Mouse (Mus musculus): ENCODE measurements at regions not wholly inside any gene's neighbourhood (a gene's known extent, or its start where the extent isn't known, plus 50 kb on each side); places are given as distances from the start of the nearest gene placed in this dataset.

GRCm38 (mm10) chr14:110276192-110276591, 478.8 kb downstream of the Slitrk6 start:
- no peaks in the 10 kb centered on the region for H3K4me1 ChIP-seq
- WGBS = 60% methylated on average over 1 of the region's 1 CpGs
- ATAC-seq (replicated peaks) = no peak
- H3K27me3 ChIP-seq = no peaks in the 10 kb centered on the region
- no peaks in the 10 kb centered on the region for H3K9me3 ChIP-seq
- no peak overlapping the region for H3K4me2 ChIP-seq (replicated peaks)
- no peaks in the 10 kb centered on the region for H3K36me3 ChIP-seq
- no peak overlapping the region for H3K9ac ChIP-seq (replicated peaks)
- H3K4me3 ChIP-seq = no peak overlapping the region
- H3K27ac ChIP-seq (replicated peaks) = no peak overlapping the region

- H3K27me3 ChIP-seq = no peaks in the 10 kb centered on the region
- H3K36me3 ChIP-seq = no peaks in the 10 kb centered on the region
- H3K4me2 ChIP-seq (replicated peaks) = no peak overlapping the region
- no peak overlapping the region for H3K4me3 ChIP-seq
- 62% methylated on average over 2 of the region's 2 CpGs for WGBS
- no peak overlapping the region for H3K9ac ChIP-seq (replicated peaks)
- ATAC-seq (replicated peaks) = peak; percentile 60; the same call in 1 of the 2 replicates
- no peak overlapping the region for H3K27ac ChIP-seq (replicated peaks)
- H3K4me1 ChIP-seq = no peaks in the 10 kb centered on the region
- H3K9me3 ChIP-seq = no peaks in the 10 kb centered on the region
Observed at GRCm38 (mm10) chr14:110271270-110271669, 483.7 kb downstream of the Slitrk6 start.

- Histone ChIP-seq H3K27me3 (no peaks in the 10 kb centered on the region), H3K4me3 (no peak overlapping the region), H3K9me3 (no peaks in the 10 kb centered on the region), H3K9ac (replicated peaks) (no peak overlapping the region), H3K4me1 (no peaks in the 10 kb centered on the region), H3K36me3 (no peaks in the 10 kb centered on the region), H3K4me2 (replicated peaks) (no peak overlapping the region), H3K27ac (replicated peaks) (no peak overlapping the region)
- no peak for ATAC-seq (replicated peaks)
- 77% methylated on average over 1 of the region's 1 CpGs for WGBS
Observed at GRCm38 (mm10) chr14:110244466-110244865, 510.5 kb downstream of the Slitrk6 start.

- no peaks in the 10 kb centered on the region for H3K27me3 ChIP-seq
- no peak overlapping the region for H3K9ac ChIP-seq (replicated peaks)
- no peak overlapping the region for H3K4me2 ChIP-seq (replicated peaks)
- no peaks in the 10 kb centered on the region for H3K9me3 ChIP-seq
- H3K27ac ChIP-seq (replicated peaks) = no peak overlapping the region
- H3K4me3 ChIP-seq = no peak overlapping the region
- no peaks in the 10 kb centered on the region for H3K4me1 ChIP-seq
- ATAC-seq (replicated peaks) = no peak
- no peaks in the 10 kb centered on the region for H3K36me3 ChIP-seq
- WGBS = 90% methylated on average over 2 of the region's 2 CpGs
Observed at GRCm38 (mm10) chr14:110243549-110243948, 511.4 kb downstream of the Slitrk6 start.

- no peak for ATAC-seq (replicated peaks)
- H3K9me3 ChIP-seq = no peaks in the 10 kb centered on the region
- H3K4me2 ChIP-seq (replicated peaks) = no peak overlapping the region
- no peak overlapping the region for H3K9ac ChIP-seq (replicated peaks)
- no peak overlapping the region for H3K4me3 ChIP-seq
- no peaks in the 10 kb centered on the region for H3K36me3 ChIP-seq
- H3K4me1 ChIP-seq = no peaks in the 10 kb centered on the region
- H3K27me3 ChIP-seq = no peaks in the 10 kb centered on the region
- 79% methylated on average over 2 of the region's 2 CpGs for WGBS
- no peak overlapping the region for H3K27ac ChIP-seq (replicated peaks)
Observed at GRCm38 (mm10) chr14:110238800-110239199, 516.1 kb downstream of the Slitrk6 start.

GRCm38 (mm10) chr14:110224678-110225446, 530.1 kb downstream of the Slitrk6 start:
- Histone ChIP-seq H3K27me3 (no peaks in the 10 kb centered on the region), H3K4me3 (no peak overlapping the region), H3K36me3 (no peaks in the 10 kb centered on the region), H3K4me1 (no peaks in the 10 kb centered on the region), H3K9me3 (no peaks in the 10 kb centered on the region), H3K9ac (replicated peaks) (no peak overlapping the region), H3K27ac (replicated peaks) (no peak overlapping the region), H3K4me2 (replicated peaks) (no peak overlapping the region)
- 75% methylated on average over 6 of the region's 6 CpGs for WGBS
- no peak for ATAC-seq (replicated peaks)

GRCm38 (mm10) chr14:110190987-110191607, 563.9 kb downstream of the Slitrk6 start:
- WGBS = 79% methylated on average over 2 of the region's 2 CpGs
- no peak for ATAC-seq (replicated peaks)
- H3K4me3 ChIP-seq = no peak overlapping the region
- H3K27me3 ChIP-seq = no peaks in the 10 kb centered on the region
- H3K4me2 ChIP-seq (replicated peaks) = no peak overlapping the region
- H3K9ac ChIP-seq (replicated peaks) = no peak overlapping the region
- H3K36me3 ChIP-seq = no peaks in the 10 kb centered on the region
- H3K9me3 ChIP-seq = no peaks in the 10 kb centered on the region
- no peak overlapping the region for H3K27ac ChIP-seq (replicated peaks)
- no peaks in the 10 kb centered on the region for H3K4me1 ChIP-seq

- Histone ChIP-seq H3K36me3 (no peaks in the 10 kb centered on the region), H3K4me2 (replicated peaks) (no peak overlapping the region), H3K27me3 (no peaks in the 10 kb centered on the region), H3K4me1 (no peaks in the 10 kb centered on the region), H3K4me3 (no peak overlapping the region), H3K9me3 (no peaks in the 10 kb centered on the region), H3K9ac (replicated peaks) (no peak overlapping the region), H3K27ac (replicated peaks) (no peak overlapping the region)
- no peak for ATAC-seq (replicated peaks)
- WGBS = 61% methylated on average over 3 of the region's 3 CpGs
Observed at GRCm38 (mm10) chr14:110190471-110190870, 564.5 kb downstream of the Slitrk6 start.

- H3K36me3 ChIP-seq = no peaks in the 10 kb centered on the region
- H3K9ac ChIP-seq (replicated peaks) = no peak overlapping the region
- no peak overlapping the region for H3K4me2 ChIP-seq (replicated peaks)
- no peaks in the 10 kb centered on the region for H3K4me1 ChIP-seq
- H3K27ac ChIP-seq (replicated peaks) = no peak overlapping the region
- no peaks in the 10 kb centered on the region for H3K9me3 ChIP-seq
- no peaks in the 10 kb centered on the region for H3K27me3 ChIP-seq
- H3K4me3 ChIP-seq = no peak overlapping the region
- no peak for ATAC-seq (replicated peaks)
Observed at GRCm38 (mm10) chr14:110179166-110179565, 575.8 kb downstream of the Slitrk6 start.

GRCm38 (mm10) chr14:110171162-110172117, 583.5 kb downstream of the Slitrk6 start:
- WGBS = 80% methylated on average over 3 of the region's 3 CpGs
- H3K27me3 ChIP-seq = no peaks in the 10 kb centered on the region

GRCm38 (mm10) chr14:110168632-110169031, 586.3 kb downstream of the Slitrk6 start:
- ATAC-seq (replicated peaks) = no peak
- H3K36me3 ChIP-seq = no peaks in the 10 kb centered on the region
- no peak overlapping the region for H3K4me2 ChIP-seq (replicated peaks)
- no peak overlapping the region for H3K4me3 ChIP-seq
- no peak overlapping the region for H3K27ac ChIP-seq (replicated peaks)
- WGBS = 43% methylated on average over 5 of the region's 5 CpGs
- no peak overlapping the region for H3K9ac ChIP-seq (replicated peaks)
- H3K27me3 ChIP-seq = no peaks in the 10 kb centered on the region
- H3K9me3 ChIP-seq = no peaks in the 10 kb centered on the region
- no peaks in the 10 kb centered on the region for H3K4me1 ChIP-seq

More at GRCm38 (mm10) chr14:110171162-110172117, 583.5 kb downstream of the Slitrk6 start:
- no peaks in the 10 kb centered on the region for H3K4me1 ChIP-seq
- no peaks in the 10 kb centered on the region for H3K9me3 ChIP-seq
- ATAC-seq (replicated peaks) = no peak
- no peak overlapping the region for H3K9ac ChIP-seq (replicated peaks)
- no peaks in the 10 kb centered on the region for H3K36me3 ChIP-seq
- H3K27ac ChIP-seq (replicated peaks) = no peak overlapping the region
- no peak overlapping the region for H3K4me2 ChIP-seq (replicated peaks)
- no peak overlapping the region for H3K4me3 ChIP-seq

- Histone ChIP-seq H3K36me3 (no peaks in the 10 kb centered on the region), H3K27ac (replicated peaks) (no peak overlapping the region), H3K4me1 (no peaks in the 10 kb centered on the region), H3K27me3 (no peaks in the 10 kb centered on the region), H3K4me3 (no peak overlapping the region), H3K4me2 (replicated peaks) (no peak overlapping the region), H3K9me3 (no peaks in the 10 kb centered on the region), H3K9ac (replicated peaks) (no peak overlapping the region)
- no peak for ATAC-seq (replicated peaks)
- 89% methylated on average over 5 of the region's 5 CpGs for WGBS
Observed at GRCm38 (mm10) chr14:110128265-110128664, 626.7 kb downstream of the Slitrk6 start.
